Mouse (Mus musculus) liver, embryonic 14 days (tissue): ENCODE measurements around the gene 1700013F07Rik. TPM values are rescaled to one million over a fixed set of nuclear protein-coding genes. Genes with fewer than 3 reads are reported as not detected.

Experiments
- polyA plus RNA-seq: library from polyadenylated mRNA; depleted of rRNA; stranded (reverse); fragments of >200 nt; gene quantifications from 2 replicates; pipeline ENCODE4 v1.2.3, GENCODE M21; 2012; rRNA removed

The 1700013F07Rik gene
- not detected in 2 replicates for polyA plus RNA-seq

DNA sequence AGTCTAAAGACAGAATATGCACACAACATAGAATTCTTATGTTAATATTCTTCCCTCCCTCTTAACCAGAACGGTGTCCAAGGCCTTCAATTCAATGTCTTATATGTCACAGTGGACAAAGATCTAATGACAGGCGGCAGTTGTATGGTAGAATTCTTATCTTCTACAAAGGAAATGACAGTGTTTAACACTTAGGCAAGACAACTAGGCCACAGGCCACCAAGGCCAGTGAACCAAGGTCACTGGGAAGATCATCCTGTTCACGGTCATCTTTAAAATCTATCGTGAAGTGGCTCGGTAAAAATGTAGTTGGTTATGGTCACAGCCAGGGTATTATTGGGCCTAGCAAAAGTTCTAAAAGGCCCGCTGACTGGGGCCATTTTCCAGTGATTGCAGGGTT, at the start of gene 1700013F07Rik:
Gene 1700013F07Rik (plus strand): TSS at position 200 of the 400 bp plus-strand sequence.

DNA sequence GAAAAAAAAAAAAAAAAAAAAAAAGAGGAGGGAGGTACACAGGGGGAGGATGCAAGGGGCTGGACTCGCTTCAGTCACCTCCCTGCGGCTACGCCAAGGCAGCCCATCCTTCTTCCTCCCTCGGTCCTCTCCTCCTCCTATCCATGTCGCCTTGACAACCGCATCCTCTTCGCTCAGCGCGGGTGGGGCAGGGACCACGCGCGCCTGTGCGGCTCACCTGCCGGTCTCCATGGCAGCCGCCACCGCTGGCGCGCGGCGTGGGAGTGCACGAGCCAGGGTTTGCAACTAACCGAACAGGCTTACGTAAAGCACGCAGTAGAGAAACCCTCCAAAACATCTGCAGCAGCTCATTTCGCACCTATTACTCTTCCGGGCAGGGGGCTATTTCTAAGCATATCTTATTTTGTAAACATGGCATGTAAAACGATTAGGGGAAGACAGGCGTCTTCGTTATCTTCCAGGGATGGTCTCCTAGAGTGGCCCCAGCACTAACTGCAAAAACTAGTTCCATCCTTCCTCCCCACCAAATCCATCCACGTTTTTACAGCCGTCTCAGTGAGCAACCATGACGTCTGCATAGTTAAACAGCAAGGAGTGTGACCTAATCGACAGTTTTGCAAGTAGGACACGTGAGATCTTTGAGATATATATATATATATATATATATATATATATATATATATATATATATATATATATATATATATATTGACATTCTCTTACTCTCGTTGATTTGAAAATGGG, 2.7 kb downstream of the 1700013F07Rik start, which contains the start of gene 5330417C22Rik:
Gene 5330417C22Rik (minus strand): TSS at position 20 of the 744 bp plus-strand sequence.

DNA sequence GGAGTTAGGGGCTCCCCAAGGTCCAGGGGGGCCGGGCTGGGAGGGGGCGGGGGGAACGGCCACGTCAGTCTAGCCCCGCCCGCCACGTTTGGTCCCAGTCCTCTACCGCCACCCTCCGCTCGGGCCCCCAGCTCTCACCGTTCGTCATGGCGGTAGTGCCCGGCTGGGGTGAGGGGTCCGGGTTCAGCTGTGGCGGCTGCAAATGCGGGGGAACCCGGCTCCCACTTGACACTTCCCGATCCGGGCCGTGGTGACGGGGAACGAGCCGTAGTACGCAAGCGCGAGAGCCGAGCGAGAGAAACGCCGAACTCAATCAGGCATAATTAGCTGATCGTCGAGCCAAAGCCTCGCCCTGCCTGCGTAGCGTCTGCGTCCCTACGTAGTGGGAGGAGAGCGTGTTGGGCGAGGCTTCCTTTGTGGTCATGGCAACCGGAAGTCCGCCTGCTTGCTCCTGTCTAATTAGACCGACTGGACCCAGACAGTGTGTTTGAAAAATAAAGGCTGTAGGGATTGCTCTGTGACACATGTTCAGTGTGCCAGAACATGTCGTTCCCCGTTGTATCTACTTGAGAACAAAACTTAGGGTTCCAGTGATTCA, 28.3 kb downstream of the 1700013F07Rik start, which contains the start of gene Tmem167b:
Gene Tmem167b (minus strand): TSS at position 334 of the 598 bp plus-strand sequence.

DNA sequence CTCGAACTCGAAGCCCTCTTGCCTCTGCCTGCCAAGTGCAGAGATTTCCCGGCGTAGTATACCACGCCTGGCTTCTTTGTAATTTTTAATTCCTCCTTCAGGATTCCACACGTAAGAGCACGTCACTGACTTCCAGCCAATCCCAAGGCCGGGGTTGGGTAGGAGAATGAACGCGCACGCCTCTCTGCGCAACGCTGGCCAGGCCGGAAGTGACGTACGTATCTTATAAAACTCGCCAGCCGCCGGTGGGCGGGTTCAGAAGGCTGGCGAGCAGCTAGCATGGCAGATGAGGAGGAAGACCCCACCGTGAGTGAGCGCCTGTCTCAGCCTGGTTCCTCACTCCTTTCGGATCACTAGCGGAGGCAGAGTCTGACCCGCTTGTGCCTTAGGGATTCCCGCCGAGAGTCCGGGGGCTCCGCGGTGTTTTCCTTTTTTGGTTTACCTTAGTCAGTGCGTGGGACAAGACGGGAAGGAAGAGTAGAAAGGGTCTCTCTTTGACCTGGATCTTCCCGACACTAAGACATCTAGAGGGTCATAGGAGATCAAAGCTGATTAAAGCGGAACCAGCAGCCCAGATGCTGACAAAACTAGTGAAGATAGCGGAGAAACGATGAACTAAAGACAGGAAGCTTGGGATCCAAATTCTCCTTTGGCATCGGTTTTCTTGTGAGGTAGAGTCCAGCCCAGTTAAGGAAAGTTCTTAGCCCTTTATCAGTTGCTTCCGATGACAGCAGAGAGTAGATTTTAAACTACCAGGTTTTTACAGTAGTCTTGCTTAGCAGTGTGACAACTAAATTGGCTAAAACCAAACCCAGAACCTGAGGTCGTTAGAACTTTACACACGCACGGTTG, 37.7 kb downstream of the 1700013F07Rik start, which contains the start of gene Taf13:
Gene Taf13 (plus strand): TSS at position 256 of the 852 bp plus-strand sequence.

DNA sequence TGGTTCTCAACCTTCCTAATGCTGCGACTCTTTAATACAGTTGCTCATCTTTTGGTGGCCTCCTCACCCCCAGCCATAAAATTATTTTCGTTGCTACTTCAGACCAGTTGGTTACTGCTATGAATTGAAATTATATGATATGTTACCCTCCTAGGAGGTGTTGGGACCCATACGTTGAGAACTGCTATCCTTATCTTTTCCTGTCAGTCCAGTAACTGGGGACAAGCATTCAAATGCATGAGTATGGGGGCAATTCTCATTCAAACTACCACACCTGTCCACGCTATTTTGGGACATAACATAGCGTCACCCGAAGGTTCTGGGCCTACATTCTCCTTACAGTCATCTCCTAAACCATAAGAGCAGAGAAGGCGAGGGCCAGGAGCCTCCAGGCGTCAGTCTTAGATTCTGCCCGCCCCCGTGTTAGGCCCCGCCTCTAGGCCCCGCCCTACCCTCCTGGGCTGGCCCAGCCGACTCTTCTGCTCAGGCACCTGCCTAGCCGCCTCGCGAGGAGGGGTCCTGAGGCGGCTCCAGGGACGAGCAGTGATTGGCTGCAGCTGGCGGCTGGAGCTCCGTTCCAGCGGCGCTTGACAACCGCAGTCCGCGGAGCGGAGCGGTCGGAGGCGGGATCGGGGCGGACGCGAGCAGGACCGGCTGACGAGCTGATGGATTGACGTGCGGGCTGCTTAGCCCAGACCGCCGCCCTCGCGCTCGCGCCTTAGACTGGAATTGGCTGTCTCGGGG, 57.0 kb downstream of the 1700013F07Rik start, which contains the start of gene Wdr47:
Gene Wdr47 (plus strand): TSS at position 494 of the 744 bp plus-strand sequence.

Other genes with a start within 250 kb of the 1700013F07Rik start
- 0.16 and 0.25 TPM in 2 replicates for gene Mybphl, start 169.2 kb upstream of the 1700013F07Rik start, polyA plus RNA-seq
- gene Psrc1, start 150.3 kb upstream of the 1700013F07Rik start, polyA plus RNA-seq = 20.7 and 20.8 TPM in 2 replicates
- 0.23 and 0.29 TPM in 2 replicates for gene Celsr2, start 118.6 kb upstream of the 1700013F07Rik start, polyA plus RNA-seq
- gene Sars, start 88.9 kb upstream of the 1700013F07Rik start, polyA plus RNA-seq = 46.8 and 52.8 TPM in 2 replicates
- 0.05 and 0.11 TPM in 2 replicates for gene 5330417C22Rik, start 2.4 kb downstream of the 1700013F07Rik start, polyA plus RNA-seq
- 3.4 and 4.7 TPM in 2 replicates for gene Tmem167b, start 28.3 kb downstream of the 1700013F07Rik start, polyA plus RNA-seq
- 6.1 and 6.8 TPM in 2 replicates for gene Taf13, start 37.5 kb downstream of the 1700013F07Rik start, polyA plus RNA-seq
- 1.5 TPM in 2 replicates for gene Wdr47, start 57.1 kb downstream of the 1700013F07Rik start, polyA plus RNA-seq
- 25.3 and 27.0 TPM in 2 replicates for gene Clcc1, start 119.8 kb downstream of the 1700013F07Rik start, polyA plus RNA-seq
- 19.8 and 31.5 TPM in 2 replicates for gene Gpsm2, start 188.2 kb downstream of the 1700013F07Rik start, polyA plus RNA-seq
- 0.62 and 0.86 TPM in 2 replicates for gene Aknad1, start 205.5 kb downstream of the 1700013F07Rik start, polyA plus RNA-seq